Mouse (Mus musculus): Measurements from ENCODE around the gene Satb2. TPM values are rescaled to one million over a fixed set of nuclear protein-coding genes. Genes with fewer than 3 reads are reported as not detected.

Satb2 gene
- total and polyA plus RNA-seq, 3 experiments, result 2.0 to 3.9 (median 2.1) TPM

- peak overlapping the region; percentile 76 for H3K4me2 ChIP-seq (ENCODE audit: insufficient read depth, low read depth, poor library complexity, severe bottlenecking)
- no peaks in the 10 kb centered on the region for H3K79me2 ChIP-seq (replicated peaks; ENCODE audit: control insufficient read depth, extremely low read depth, insufficient read depth, poor library complexity, severe bottlenecking)
- dilution Hi-C loops (cut with MboI; ENCODE audit: extremely low pct_ligation_motif_present, extremely low pct_unique_long_range_greater_than_20kb, low sequenced_read_pairs), result no loop called here
- H3K9me3 ChIP-seq (replicated peaks; ENCODE audit: low read length), result no peaks in the 10 kb centered on the region
- H3K36me3 ChIP-seq (replicated peaks in 1 of 2; ENCODE audit: control insufficient read depth in 1 of 2, insufficient read depth in 1 of 2, low read length in 1 of 2), result peaks cover 17 to 29% of the 10 kb centered on the region in 2 experiments
- H3K27ac ChIP-seq (ENCODE audit: insufficient read depth, low read depth), result peak overlapping the region; percentile 54
- H3K27me3 ChIP-seq (replicated peaks), result no peaks in the 10 kb centered on the region
- H3K4me3 ChIP-seq (replicated peaks in 1 of 3; ENCODE audit: low read depth in 2 of 3, low read length in 2 of 3, poor library complexity in 1 of 3), result no peak overlapping the region
- in situ Hi-C loops (cut with MboI; ENCODE audit: low pct_ligation_motif_present, low pct_unique_long_range_greater_than_20kb, low sequenced_read_pairs), result no loop called here
- DNase-seq (ENCODE audit: extremely low read depth), result no peak
- TF ChIP-seq SMC3 (IDR thresholded peaks at IDR 0.05; ENCODE audit: low read depth, low read length) (no peak), ETS1 (conservative IDR thresholded peaks at IDR 0.05; ENCODE audit: low read depth, low read length) (0 out of 2 replicates have a peak, but pooled peaks have one; percentile 9), NRF1 (IDR thresholded peaks at IDR 0.05; ENCODE audit: low read depth, low read length) (no peak), EP300 (IDR thresholded peaks at IDR 0.05; ENCODE audit: low read length) (peak; percentile 19; the same call in 1 of the 2 replicates), RCOR1 (conservative IDR thresholded peaks at IDR 0.05; ENCODE audit: low read depth, low read length) (no peak), NELFE (IDR thresholded peaks at IDR 0.05; ENCODE audit: low read depth, low read length) (no peak), POLR2A (IDR thresholded peaks at IDR 0.05; ENCODE audit: low read depth, low read length) (no peak), ZKSCAN1 (IDR thresholded peaks at IDR 0.05; ENCODE audit: borderline replicate concordance, low read depth, low read length) (no peak), E2F4 (IDR thresholded peaks at IDR 0.05; ENCODE audit: insufficient replicate concordance, low read depth, low read length) (no peak), RAD21 (IDR thresholded peaks at IDR 0.05; ENCODE audit: low read depth, low read length) (no peak), BHLHE40 (IDR thresholded peaks at IDR 0.05; ENCODE audit: low read depth, low read length) (no peak), ZMIZ1 (IDR thresholded peaks at IDR 0.05; ENCODE audit: low read depth, low read length) (no peak), JUND (conservative IDR thresholded peaks at IDR 0.05; ENCODE audit: low read depth, low read length) (no peak), KAT2A (IDR thresholded peaks at IDR 0.05; ENCODE audit: insufficient replicate concordance, low read length) (no peak), TCF12 (IDR thresholded peaks at IDR 0.05; ENCODE audit: low read depth, low read length) (peak; percentile 72), CHD2 (IDR thresholded peaks at IDR 0.05; ENCODE audit: low read length) (no peak), ELF1 (IDR thresholded peaks at IDR 0.05; ENCODE audit: low read depth, low read length) (no peak), MAX (IDR thresholded peaks at IDR 0.05; ENCODE audit: low read length) (no peak), USF2 (conservative IDR thresholded peaks at IDR 0.05; ENCODE audit: low read depth, low read length) (no peak), GABPA (IDR thresholded peaks at IDR 0.05; ENCODE audit: insufficient replicate concordance, low read depth, low read length) (no peak)
- H3K9ac ChIP-seq (ENCODE audit: insufficient read depth, low read depth), result no peak overlapping the region
- peaks cover 9 to 28% of the 10 kb centered on the region in 2 experiments for H3K4me1 ChIP-seq (ENCODE audit: control insufficient read depth in 1 of 2, insufficient read depth in 2 of 2)
Measured at GRCm38 (mm10) chr1:56832738-56833137, 145.7 kb downstream of the Satb2 start.

GRCm38 (mm10) chr1:56822735-56823134 lies 155.7 kb downstream of the Satb2 start:
- no peak overlapping the region for H3K9ac ChIP-seq (ENCODE audit: insufficient read depth, low read depth)
- H3K4me1 ChIP-seq (ENCODE audit: control insufficient read depth in 1 of 2, insufficient read depth in 2 of 2), result peaks cover 14 to 35% of the 10 kb centered on the region in 2 experiments
- no peak overlapping the region for H3K4me3 ChIP-seq (replicated peaks in 1 of 3; ENCODE audit: low read depth in 2 of 3, low read length in 2 of 3, poor library complexity in 1 of 3)
- no peaks in the 10 kb centered on the region for H3K9me3 ChIP-seq (replicated peaks; ENCODE audit: low read length)
- TF ChIP-seq IRF4 (IDR thresholded peaks at IDR 0.05; ENCODE audit: low read depth, low read length) (peak; percentile 60), ELF1 (IDR thresholded peaks at IDR 0.05; ENCODE audit: low read depth, low read length) (no peak), ZNF384 (IDR thresholded peaks at IDR 0.05; ENCODE audit: low read depth, low read length) (peak; percentile 77)
- dilution Hi-C loops (cut with MboI; ENCODE audit: extremely low pct_ligation_motif_present, extremely low pct_unique_long_range_greater_than_20kb, low sequenced_read_pairs) (no loop called here), in situ Hi-C loops (cut with MboI; ENCODE audit: low pct_ligation_motif_present, low pct_unique_long_range_greater_than_20kb, low sequenced_read_pairs) (no loop called here)
- H3K27me3 ChIP-seq (replicated peaks), result no peaks in the 10 kb centered on the region
- no peak overlapping the region for H3K4me2 ChIP-seq (ENCODE audit: insufficient read depth, low read depth, poor library complexity, severe bottlenecking)
- H3K79me2 ChIP-seq (replicated peaks; ENCODE audit: control insufficient read depth, extremely low read depth, insufficient read depth, poor library complexity, severe bottlenecking), result 0 out of 2 replicates have a peak, but pooled peaks cover 2% of the 10 kb centered on the region
- DNase-seq (ENCODE audit: extremely low read depth), result no peak
- peaks cover 3 to 35% of the 10 kb centered on the region in 2 experiments for H3K36me3 ChIP-seq (replicated peaks in 1 of 2; ENCODE audit: control insufficient read depth in 1 of 2, insufficient read depth in 1 of 2, low read length in 1 of 2)
- H3K27ac ChIP-seq (ENCODE audit: insufficient read depth, low read depth), result no peak overlapping the region

Data from CH12.LX (cell line).